Mouse (Mus musculus): ENCODE data around the gene Actn1. TPM values are rescaled to one million over a fixed set of nuclear protein-coding genes. Genes with fewer than 3 reads are reported as not detected.
"Not testable (repeated sequence)": the region's sequence is repeated elsewhere in the genome, so short reads cannot be mapped to it uniquely, and the experiment has no call there.

The Actn1 gene
- polyA plus RNA-seq, 1 experiment from 2014 or later, result 27.2 TPM

DNA sequence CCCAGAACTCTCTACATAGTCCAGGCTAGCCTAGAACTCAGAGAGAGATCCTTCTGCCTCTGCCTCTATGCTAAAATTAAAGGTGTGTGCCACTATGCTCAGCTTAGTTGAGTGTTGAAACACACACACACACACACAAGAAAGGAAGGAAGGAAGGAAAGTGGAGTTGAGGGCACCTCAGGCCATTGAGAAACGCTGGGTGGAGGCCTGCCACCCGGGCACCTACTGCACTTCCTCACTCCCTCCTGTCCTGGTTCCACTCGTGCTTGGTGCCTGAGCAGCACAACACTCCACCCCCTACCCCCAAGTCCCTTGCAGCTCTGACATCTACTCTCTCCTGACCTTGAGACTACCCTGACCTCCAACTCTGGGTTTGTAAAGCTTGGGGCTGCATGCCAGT lies 29.6 kb upstream of the Actn1 start:
- no peak for DNase-seq (ENCODE audit: low spot score)
- Histone ChIP-seq H3K9ac (ENCODE audit: low read length) (no peak overlapping the region), H3K4me2 (ENCODE audit: low read depth, low read length, severe bottlenecking) (no peak overlapping the region), H3K4me3 (ENCODE audit: low read depth, low read length) (no peak overlapping the region), H3K9me3 (ENCODE audit: control insufficient read depth, low read length) (no peaks in the 10 kb centered on the region), H3K36me3 (ENCODE audit: control insufficient read depth, insufficient read depth, low read length) (no peaks in the 10 kb centered on the region), H3K27ac (ENCODE audit: low read depth, low read length) (no peak overlapping the region), H3K4me1 (replicated peaks; ENCODE audit: control insufficient read depth, insufficient read depth, low read length) (no peaks in the 10 kb centered on the region), H3K27me3 (ENCODE audit: control insufficient read depth, insufficient read depth, low read length) (no peaks in the 10 kb centered on the region)
- ATAC-seq (replicated peaks; ENCODE audit: low FRiP score), result no peak
- WGBS, result 82% methylated on average over 3 of the region's 3 CpGs

DNA sequence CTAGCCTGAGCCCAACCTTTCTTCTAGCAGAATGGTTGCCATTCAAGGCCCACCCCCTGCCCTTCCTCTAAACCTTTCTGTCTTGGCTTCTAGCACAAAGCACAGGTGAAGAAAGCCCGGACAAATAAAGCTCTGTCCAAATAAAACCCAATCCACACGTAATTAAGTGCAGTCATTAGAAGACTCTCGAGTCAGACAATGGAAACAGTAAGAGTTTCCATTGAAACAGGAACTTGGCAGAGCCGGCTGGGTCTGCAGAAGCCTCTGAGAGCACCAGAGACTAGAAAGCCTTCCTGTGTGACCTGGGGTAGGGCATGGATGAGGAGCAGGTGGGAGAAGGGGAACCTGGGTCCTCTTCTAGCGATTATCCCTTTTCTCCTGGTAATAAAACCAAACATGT lies 25.7 kb upstream of the Actn1 start:
- no peaks in the 10 kb centered on the region for H3K27me3 ChIP-seq (ENCODE audit: control insufficient read depth, insufficient read depth, low read length)
- no peak overlapping the region for H3K4me3 ChIP-seq (ENCODE audit: low read depth, low read length)
- no peak overlapping the region for H3K9ac ChIP-seq (ENCODE audit: low read length)
- H3K36me3 ChIP-seq (ENCODE audit: control insufficient read depth, insufficient read depth, low read length), result no peaks in the 10 kb centered on the region
- H3K9me3 ChIP-seq (ENCODE audit: control insufficient read depth, low read length), result no peaks in the 10 kb centered on the region
- H3K4me1 ChIP-seq (replicated peaks; ENCODE audit: control insufficient read depth, insufficient read depth, low read length), result no peaks in the 10 kb centered on the region
- no peak overlapping the region for H3K27ac ChIP-seq (ENCODE audit: low read depth, low read length)
- whole genome bisulfite sequencing, result 62% methylated on average over 5 of the region's 5 CpGs
- DNase-seq (ENCODE audit: low spot score) (no peak), ATAC-seq (replicated peaks; ENCODE audit: low FRiP score) (no peak)
- no peak overlapping the region for H3K4me2 ChIP-seq (ENCODE audit: low read depth, low read length, severe bottlenecking)

DNA sequence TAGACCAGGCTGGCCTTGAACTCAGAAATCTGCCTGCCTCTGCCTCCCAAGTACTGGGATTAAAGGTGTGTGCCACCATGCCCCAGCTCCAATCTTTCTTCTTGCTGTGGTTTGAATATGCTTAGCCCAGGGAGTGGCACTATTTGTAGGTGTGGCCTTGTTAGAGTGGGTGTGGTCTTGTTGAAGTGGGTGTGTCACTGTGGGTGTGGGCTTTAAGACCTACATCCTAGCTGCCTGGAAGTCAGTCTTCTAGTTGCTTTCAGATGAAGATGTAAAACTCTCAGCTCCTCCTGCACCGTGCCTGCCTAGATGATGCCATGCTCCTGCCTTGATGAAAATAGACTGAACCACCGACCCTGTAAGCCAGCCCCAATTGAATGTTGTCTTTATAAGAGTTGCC lies 24.1 kb upstream of the Actn1 start:
- not testable (repeated sequence) for ATAC-seq (replicated peaks; ENCODE audit: low FRiP score); H3K4me3 ChIP-seq (ENCODE audit: low read depth, low read length); DNase-seq (ENCODE audit: low spot score); H3K4me1 ChIP-seq (replicated peaks; ENCODE audit: control insufficient read depth, insufficient read depth, low read length); H3K4me2 ChIP-seq (ENCODE audit: low read depth, low read length, severe bottlenecking); H3K36me3 ChIP-seq (ENCODE audit: control insufficient read depth, insufficient read depth, low read length); H3K9ac ChIP-seq (ENCODE audit: low read length); H3K9me3 ChIP-seq (ENCODE audit: control insufficient read depth, low read length); H3K27ac ChIP-seq (ENCODE audit: low read depth, low read length); H3K27me3 ChIP-seq (ENCODE audit: control insufficient read depth, insufficient read depth, low read length)
- WGBS, result 91% methylated on average over 2 of the region's 2 CpGs

DNA sequence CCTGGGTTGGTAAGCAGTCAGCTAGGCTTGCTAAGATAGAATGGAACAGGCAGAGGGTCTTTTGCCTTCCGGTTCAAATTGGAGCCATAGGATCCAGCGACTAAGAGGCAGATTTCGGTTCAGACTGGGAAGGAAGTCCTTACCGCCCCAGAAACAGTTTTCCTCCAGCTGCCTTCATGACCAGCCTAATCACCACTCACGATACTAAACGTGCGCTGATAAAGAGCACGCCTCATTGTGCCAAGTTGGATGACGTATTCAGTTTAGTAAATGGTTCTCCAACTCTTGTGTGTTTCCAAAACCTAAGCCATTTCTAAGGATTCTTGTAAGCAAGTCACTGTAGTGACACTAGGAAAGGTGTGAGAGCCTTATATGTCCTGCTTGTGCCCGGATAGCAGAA lies 18.7 kb upstream of the Actn1 start:
- H3K27me3 ChIP-seq (ENCODE audit: control insufficient read depth, insufficient read depth, low read length), result no peaks in the 10 kb centered on the region
- no peaks in the 10 kb centered on the region for H3K36me3 ChIP-seq (ENCODE audit: control insufficient read depth, insufficient read depth, low read length)
- no peak overlapping the region for H3K4me2 ChIP-seq (ENCODE audit: low read depth, low read length, severe bottlenecking)
- H3K4me1 ChIP-seq (replicated peaks; ENCODE audit: control insufficient read depth, insufficient read depth, low read length), result no peaks in the 10 kb centered on the region
- 89% methylated on average over 10 of the region's 10 CpGs for WGBS
- no peak overlapping the region for H3K27ac ChIP-seq (ENCODE audit: low read depth, low read length)
- no peak overlapping the region for H3K9ac ChIP-seq (ENCODE audit: low read length)
- DNase-seq (ENCODE audit: low spot score) (no peak), ATAC-seq (replicated peaks; ENCODE audit: low FRiP score) (no peak)
- no peaks in the 10 kb centered on the region for H3K9me3 ChIP-seq (ENCODE audit: control insufficient read depth, low read length)
- no peak overlapping the region for H3K4me3 ChIP-seq (ENCODE audit: low read depth, low read length)

DNA sequence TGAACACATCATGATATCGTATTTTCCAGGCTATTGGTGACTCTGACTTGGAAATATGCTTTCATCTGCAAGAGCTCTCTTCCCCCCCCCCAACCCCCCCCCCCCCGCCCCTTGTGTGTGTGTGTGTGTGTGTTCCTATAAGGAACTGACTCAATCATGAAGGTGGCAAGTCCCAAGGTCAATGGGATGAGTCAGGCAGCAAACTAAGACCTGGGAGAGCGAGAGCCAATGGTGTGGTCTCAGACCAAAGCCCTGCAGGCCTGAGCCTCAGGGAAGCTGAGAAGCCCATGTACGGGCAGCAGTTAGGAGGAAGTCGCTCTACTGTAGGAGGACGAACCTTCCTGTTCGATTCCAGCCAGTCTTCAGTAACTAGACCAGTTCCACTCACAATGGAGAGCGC lies 17.3 kb upstream of the Actn1 start:
- no peak for DNase-seq (ENCODE audit: low spot score)
- Histone ChIP-seq H3K36me3 (ENCODE audit: control insufficient read depth, insufficient read depth, low read length) (no peaks in the 10 kb centered on the region), H3K27ac (ENCODE audit: low read depth, low read length) (no peak overlapping the region), H3K4me1 (replicated peaks; ENCODE audit: control insufficient read depth, insufficient read depth, low read length) (no peaks in the 10 kb centered on the region), H3K4me2 (ENCODE audit: low read depth, low read length, severe bottlenecking) (no peak overlapping the region), H3K9me3 (ENCODE audit: control insufficient read depth, low read length) (no peaks in the 10 kb centered on the region), H3K9ac (ENCODE audit: low read length) (no peak overlapping the region), H3K4me3 (ENCODE audit: low read depth, low read length) (no peak overlapping the region), H3K27me3 (ENCODE audit: control insufficient read depth, insufficient read depth, low read length) (no peaks in the 10 kb centered on the region)
- ATAC-seq (replicated peaks; ENCODE audit: low FRiP score), result no peak
- WGBS, result 91% methylated on average over 7 of the region's 8 CpGs

DNA sequence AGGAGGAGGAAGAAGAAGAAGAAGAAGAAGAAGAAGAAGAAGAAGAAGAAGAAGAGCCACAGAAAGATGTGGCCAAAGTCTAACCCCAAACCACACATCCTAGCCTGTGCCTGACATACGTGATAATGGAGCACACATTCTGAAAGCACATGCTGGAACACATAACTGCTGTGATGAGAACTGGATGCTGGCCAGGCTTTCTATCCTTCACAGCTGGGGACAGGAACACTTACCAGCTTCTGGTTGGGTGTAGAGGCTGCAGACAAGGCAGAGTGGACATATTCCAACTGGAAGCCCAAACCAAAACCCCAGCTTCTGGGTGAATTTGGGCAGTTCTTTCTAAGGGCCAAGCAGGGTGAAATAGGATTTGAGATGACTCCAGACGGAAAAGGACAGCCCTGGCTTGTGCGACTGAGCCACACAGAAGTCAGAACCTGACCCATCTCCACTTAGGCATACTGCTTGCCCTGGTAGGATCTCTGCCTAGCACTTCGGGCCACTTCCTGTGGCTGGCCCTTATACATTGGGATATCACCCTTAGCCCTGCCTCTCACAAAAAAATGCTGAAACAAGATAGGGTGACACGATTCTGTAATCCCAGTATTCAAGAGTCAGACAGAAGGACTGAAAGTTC lies 15.1 kb upstream of the Actn1 start:
- Histone ChIP-seq H3K36me3 (ENCODE audit: control insufficient read depth, insufficient read depth, low read length) (no peaks in the 10 kb centered on the region), H3K4me1 (replicated peaks; ENCODE audit: control insufficient read depth, insufficient read depth, low read length) (0 out of 2 replicates have a peak, but pooled peaks cover 2% of the 10 kb centered on the region), H3K27ac (ENCODE audit: low read depth, low read length) (no peak overlapping the region), H3K4me3 (ENCODE audit: low read depth, low read length) (no peak overlapping the region), H3K9me3 (ENCODE audit: control insufficient read depth, low read length) (no peaks in the 10 kb centered on the region), H3K27me3 (ENCODE audit: control insufficient read depth, insufficient read depth, low read length) (no peaks in the 10 kb centered on the region), H3K9ac (ENCODE audit: low read length) (no peak overlapping the region), H3K4me2 (ENCODE audit: low read depth, low read length, severe bottlenecking) (no peak overlapping the region)
- DNase-seq (ENCODE audit: low spot score), result no peak
- ATAC-seq (replicated peaks; ENCODE audit: low FRiP score), result no peak
- 89% methylated on average over 5 of the region's 5 CpGs for WGBS

DNA sequence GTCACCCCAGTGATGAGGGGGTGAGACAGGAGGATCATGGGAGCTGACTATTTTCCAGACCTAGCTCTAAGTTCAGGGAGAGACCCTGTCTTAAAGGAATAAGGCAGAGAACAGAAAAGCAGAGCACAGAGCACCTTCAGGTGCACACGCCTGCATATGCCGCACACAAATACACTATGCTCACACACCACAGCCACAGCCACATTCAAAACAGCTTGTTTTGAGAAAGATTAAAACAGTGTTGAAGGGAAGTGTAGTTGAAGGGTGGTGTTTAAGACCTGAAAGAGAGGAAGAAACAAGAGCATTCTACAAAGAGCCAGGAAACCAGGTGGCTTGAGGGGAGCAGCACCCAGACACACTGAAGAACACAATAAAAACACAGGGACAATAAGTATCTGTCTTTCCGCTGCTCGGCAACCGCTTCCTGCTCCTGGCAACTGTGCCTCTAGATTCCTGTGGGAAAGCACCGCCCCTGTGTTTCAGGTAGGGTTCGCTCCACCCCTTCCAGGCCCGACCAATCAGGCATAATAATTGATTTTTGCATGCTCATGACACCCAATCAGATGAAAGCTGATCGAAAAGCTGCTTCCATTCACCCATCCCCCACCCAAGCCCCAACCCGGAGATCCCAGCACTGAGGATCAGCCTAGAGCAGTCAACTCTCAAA lies 13.0 kb upstream of the Actn1 start:
- Histone ChIP-seq H3K27ac (ENCODE audit: low read depth, low read length) (no peak overlapping the region), H3K4me2 (ENCODE audit: low read depth, low read length, severe bottlenecking) (peak overlapping the region; percentile 5; the same call in 1 of the 2 replicates), H3K9ac (ENCODE audit: low read length) (peak overlapping the region; percentile 20; the same call in 1 of the 2 replicates), H3K4me1 (replicated peaks; ENCODE audit: control insufficient read depth, insufficient read depth, low read length) (0 out of 2 replicates have a peak, but pooled peaks cover 2% of the 10 kb centered on the region), H3K4me3 (ENCODE audit: low read depth, low read length) (no peak overlapping the region), H3K27me3 (ENCODE audit: control insufficient read depth, insufficient read depth, low read length) (no peaks in the 10 kb centered on the region), H3K36me3 (ENCODE audit: control insufficient read depth, insufficient read depth, low read length) (no peaks in the 10 kb centered on the region), H3K9me3 (ENCODE audit: control insufficient read depth, low read length) (no peaks in the 10 kb centered on the region)
- ATAC-seq (replicated peaks; ENCODE audit: low FRiP score), result peak; percentile 81
- WGBS, result 18% methylated on average over 10 of the region's 10 CpGs
- DNase-seq (ENCODE audit: low spot score), result peak; percentile 74

DNA sequence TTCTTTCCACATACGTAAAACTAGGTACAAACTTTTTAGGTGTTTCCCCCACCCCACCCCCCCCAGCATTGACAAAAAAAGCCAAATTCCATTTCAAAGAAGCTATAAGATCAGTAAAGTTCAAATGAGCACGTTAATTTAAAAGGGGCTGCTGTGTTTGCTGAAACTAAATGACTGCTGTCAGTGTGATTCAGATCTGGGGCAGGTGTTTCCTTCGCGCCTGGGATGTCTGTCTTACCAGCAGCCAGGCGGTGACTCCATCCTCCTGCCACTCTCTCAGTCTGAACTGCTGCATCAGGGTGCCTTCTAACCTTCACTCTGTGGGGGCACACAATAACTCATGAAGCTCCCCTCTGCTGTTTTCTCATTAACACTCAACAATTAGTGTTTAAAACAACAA lies 11.6 kb upstream of the Actn1 start:
- no peak overlapping the region for H3K27ac ChIP-seq (ENCODE audit: low read depth, low read length)
- H3K4me3 ChIP-seq (ENCODE audit: low read depth, low read length), result no peak overlapping the region
- H3K9ac ChIP-seq (ENCODE audit: low read length), result no peak overlapping the region
- H3K27me3 ChIP-seq (ENCODE audit: control insufficient read depth, insufficient read depth, low read length), result no peaks in the 10 kb centered on the region
- no peak overlapping the region for H3K4me2 ChIP-seq (ENCODE audit: low read depth, low read length, severe bottlenecking)
- DNase-seq (ENCODE audit: low spot score) (no peak), ATAC-seq (replicated peaks; ENCODE audit: low FRiP score) (no peak)
- 0 out of 2 replicates have a peak, but pooled peaks cover 2% of the 10 kb centered on the region for H3K4me1 ChIP-seq (replicated peaks; ENCODE audit: control insufficient read depth, insufficient read depth, low read length)
- H3K36me3 ChIP-seq (ENCODE audit: control insufficient read depth, insufficient read depth, low read length), result no peaks in the 10 kb centered on the region
- WGBS, result 45% methylated on average over 5 of the region's 5 CpGs
- no peaks in the 10 kb centered on the region for H3K9me3 ChIP-seq (ENCODE audit: control insufficient read depth, low read length)

DNA sequence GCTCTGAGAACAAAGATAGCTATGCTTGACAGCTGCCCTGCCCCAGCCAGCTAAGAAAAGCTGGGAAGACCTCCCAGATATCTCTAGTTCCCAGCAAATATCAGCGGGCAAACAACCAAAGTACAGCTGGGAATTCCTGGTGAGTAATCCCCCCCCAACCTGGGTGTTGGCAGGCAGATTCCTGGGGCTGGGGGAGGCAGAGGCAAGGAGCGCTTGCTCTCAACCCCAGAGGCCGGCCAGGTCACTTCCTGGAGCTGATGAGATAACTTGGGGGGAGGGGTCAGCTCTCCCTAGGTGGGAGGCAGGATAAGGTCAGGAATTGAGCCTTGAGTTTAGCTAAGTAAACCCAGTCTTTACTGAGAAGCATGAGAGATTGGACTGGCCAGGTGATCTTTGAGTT lies 10.8 kb upstream of the Actn1 start:
- WGBS, result 7% methylated on average over 3 of the region's 3 CpGs
- DNase-seq (ENCODE audit: low spot score), result no peak
- Histone ChIP-seq H3K9me3 (ENCODE audit: control insufficient read depth, low read length) (no peaks in the 10 kb centered on the region), H3K4me1 (replicated peaks; ENCODE audit: control insufficient read depth, insufficient read depth, low read length) (0 out of 2 replicates have a peak, but pooled peaks cover 2% of the 10 kb centered on the region), H3K4me3 (ENCODE audit: low read depth, low read length) (no peak overlapping the region), H3K9ac (ENCODE audit: low read length) (no peak overlapping the region), H3K36me3 (ENCODE audit: control insufficient read depth, insufficient read depth, low read length) (no peaks in the 10 kb centered on the region), H3K27ac (ENCODE audit: low read depth, low read length) (no peak overlapping the region), H3K4me2 (ENCODE audit: low read depth, low read length, severe bottlenecking) (no peak overlapping the region), H3K27me3 (ENCODE audit: control insufficient read depth, insufficient read depth, low read length) (no peaks in the 10 kb centered on the region)
- ATAC-seq (replicated peaks; ENCODE audit: low FRiP score), result no peak
